Mouse (Mus musculus): ENCODE measurements around the gene Golt1a. TPM values are rescaled to one million over a fixed set of nuclear protein-coding genes. Genes with fewer than 3 reads are reported as not detected.

The Golt1a gene
- polyA plus RNA-seq, 1 experiment: 53.3 TPM

DNA sequence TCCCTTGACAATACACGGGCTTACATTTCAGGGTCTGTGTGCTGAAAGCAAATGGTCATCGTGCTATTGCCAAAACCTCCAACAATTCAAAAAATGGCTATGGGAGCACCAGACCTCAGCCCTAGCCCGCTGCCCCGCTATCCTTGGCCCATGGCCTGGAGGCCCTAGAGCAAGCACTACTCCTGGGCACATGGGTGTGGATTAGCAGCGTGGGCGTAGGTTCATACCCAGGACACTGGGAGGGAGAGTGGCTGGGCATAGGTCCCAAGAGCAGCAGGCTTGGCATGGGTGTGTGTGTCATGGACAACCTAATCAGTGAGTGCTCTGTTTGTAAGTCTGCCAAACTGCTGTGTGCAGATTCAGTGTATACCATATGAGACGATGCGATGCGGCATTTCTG, 13.2 kb upstream of the Golt1a start:
- WGBS: 48% methylated on average over 9 of the region's 9 CpGs
- DNase-seq (ENCODE audit: low read depth, low spot score): no peak

GRCm38 (mm10) chr1:133298816-133299215, 10.8 kb upstream of the Golt1a start:
- whole genome bisulfite sequencing: 82% methylated on average over 14 of the region's 14 CpGs
- no peak for DNase-seq (ENCODE audit: low read depth, low spot score)

DNA sequence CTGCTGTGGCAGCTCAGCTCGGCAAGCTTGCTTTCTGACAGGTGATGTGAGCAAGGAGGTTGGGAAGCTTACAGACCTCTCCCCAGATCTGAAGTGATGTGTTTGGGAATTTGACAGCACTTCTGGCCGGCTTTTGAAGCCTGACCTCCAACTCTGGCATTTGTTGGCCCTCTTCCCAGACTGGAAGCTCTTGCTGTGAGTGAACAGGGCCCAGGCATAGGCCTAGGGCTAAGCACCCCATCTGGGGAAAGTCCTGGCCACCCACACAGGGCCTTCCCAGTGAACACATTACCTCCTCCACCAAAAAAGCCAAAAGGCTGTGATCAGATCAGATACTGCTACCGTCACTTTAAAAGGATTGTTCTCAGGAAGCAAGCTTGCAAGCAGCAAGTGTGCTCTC, 7.1 kb upstream of the Golt1a start:
- 52% methylated on average over 3 of the region's 3 CpGs for WGBS
- DNase-seq (ENCODE audit: low read depth, low spot score): no peak

DNA sequence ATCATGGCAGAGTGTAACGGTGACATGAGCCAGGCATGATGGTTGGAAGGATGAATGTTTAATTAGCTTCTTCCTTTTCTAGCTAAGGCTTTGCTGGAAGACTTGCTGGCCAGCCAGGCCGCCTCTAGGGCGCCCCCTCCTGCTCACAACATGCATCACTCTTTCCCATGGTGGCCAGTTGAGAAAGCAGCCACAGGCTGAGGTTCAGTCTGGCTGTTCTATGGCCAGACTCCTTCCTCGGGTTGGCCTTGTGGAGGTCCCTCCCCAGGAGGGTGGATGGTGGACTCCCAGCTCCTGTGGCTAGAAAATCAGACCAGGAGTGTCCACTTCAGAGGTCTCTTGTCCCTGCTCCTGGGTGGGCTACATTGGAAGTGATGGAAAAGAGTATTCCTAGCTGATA, 2.8 kb upstream of the Golt1a start:
- no peak for DNase-seq (ENCODE audit: low read depth, low spot score)

DNA sequence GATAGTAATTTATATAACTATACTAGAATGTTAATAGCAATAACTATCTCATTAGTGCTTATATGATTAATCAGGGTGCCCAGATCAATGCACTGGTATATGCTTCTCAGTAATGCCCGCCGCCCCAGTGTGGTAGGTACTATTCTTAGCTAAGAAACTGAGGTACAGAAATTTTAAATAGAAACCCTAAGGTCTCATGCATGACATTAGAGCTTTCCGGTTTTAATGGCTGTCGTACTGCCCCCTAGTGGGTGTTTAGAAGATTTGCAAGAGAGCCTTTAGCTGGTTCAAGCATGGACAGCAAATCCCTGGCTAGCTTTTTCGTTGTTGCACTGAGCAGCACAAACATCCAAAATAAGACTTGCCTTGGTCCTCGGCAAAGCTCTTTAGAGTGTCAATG, 2.3 kb upstream of the Golt1a start:
- WGBS: 9% methylated on average over 6 of the region's 6 CpGs

More for the DNA sequence above, 2.8 kb upstream of the Golt1a start:
- 2% methylated on average over 4 of the region's 4 CpGs for WGBS

DNA sequence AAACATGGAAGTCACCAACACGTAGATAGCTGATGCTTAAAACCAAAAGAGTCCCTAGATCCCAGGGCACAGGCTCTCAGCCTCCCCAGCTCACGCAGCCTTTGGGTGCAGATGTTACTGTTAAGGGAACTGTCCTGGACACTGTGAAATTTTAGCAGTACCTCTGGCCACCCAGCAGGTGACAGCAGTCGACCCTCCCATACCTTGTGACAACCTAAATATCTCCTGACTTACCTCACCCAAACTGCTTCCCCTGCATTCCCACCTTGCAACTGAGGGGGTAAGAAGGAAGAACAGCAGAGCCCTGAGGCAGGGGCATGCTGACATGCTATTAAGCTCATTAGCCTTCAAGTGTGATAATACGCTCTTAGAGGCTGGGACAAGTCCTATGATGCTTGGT, 1.6 kb downstream of the Golt1a start:
- DNase-seq (ENCODE audit: low read depth, low spot score): no peak
- WGBS: 62% methylated on average over 4 of the region's 4 CpGs

More for the DNA sequence above, 2.3 kb upstream of the Golt1a start:
- DNase-seq (ENCODE audit: low read depth, low spot score): no peak

- WGBS: 75% methylated on average over 10 of the region's 10 CpGs
- DNase-seq (ENCODE audit: low read depth, low spot score): no peak
These were observed 2.3 kb downstream of the Golt1a start for GRCm38 (mm10) chr1:133311946-133312345.

DNA sequence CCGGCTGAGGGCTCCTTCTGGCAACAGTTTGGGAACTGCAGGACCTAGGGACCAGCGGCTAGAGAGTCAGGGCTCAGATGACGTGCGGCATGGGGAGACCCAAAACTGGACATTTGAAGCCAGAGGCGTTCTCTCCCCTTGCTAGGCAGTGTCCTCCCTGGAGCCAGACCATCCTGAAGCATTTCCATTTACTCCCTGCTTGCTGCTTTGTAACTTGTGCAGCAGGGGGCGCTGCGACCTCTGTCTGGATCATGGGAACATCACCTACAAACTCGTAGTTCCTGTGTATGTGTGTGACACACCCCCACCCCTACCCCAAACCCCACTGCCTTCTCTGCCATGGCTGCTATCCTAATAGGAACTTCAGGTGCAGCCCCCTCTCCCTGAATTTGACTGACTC, 4.8 kb downstream of the Golt1a start:
- DNase-seq (ENCODE audit: low read depth, low spot score): no peak
- 37% methylated on average over 8 of the region's 8 CpGs for WGBS

DNA sequence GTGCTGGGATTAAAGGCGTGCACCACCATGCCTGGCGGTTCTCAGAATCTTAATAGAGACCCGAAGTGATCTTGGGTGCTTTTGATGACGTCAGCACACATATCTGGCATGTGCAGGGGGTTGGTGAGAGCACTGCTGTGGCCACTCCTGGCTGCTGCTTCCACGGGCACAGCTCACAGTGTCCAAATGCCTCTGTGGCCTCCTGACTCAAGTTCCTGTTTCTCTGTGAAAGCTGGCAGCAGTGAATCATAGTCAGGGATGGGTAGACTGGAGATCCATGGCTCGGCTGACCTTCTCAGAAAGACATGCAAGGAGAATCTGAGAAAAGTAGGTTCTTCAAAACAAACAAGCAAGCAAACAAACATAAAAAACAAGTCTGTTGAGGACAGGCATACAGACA, 6.2 kb downstream of the Golt1a start:
- no peak for DNase-seq (ENCODE audit: low read depth, low spot score)
- WGBS: 75% methylated on average over 6 of the region's 6 CpGs

- 80% methylated on average over 4 of the region's 4 CpGs for WGBS
- DNase-seq (ENCODE audit: low read depth, low spot score): no peak
These were observed 7.0 kb downstream of the Golt1a start for GRCm38 (mm10) chr1:133316577-133316976.

DNA sequence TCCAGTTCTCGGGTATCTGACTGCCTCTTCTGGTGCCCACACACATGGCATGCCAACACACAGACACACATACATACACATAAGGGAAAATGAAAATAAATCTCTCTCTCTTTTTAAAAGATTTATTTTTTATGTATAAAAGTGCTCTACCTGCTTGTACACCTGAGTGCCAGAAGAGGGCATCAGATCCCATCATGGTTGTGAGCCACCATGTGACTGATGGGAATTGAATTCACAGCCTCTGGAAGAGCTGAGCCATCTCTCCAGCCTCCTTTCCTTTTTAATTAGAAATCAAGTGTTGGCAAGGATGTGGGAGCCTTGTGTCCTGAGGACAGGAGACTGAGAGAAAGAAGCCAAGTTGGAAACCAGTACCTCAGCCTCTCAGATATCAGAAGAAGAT, 7.5 kb downstream of the Golt1a start:
- WGBS: 83% methylated on average over 1 of the region's 1 CpGs
- no peak for DNase-seq (ENCODE audit: low read depth, low spot score)

DNA sequence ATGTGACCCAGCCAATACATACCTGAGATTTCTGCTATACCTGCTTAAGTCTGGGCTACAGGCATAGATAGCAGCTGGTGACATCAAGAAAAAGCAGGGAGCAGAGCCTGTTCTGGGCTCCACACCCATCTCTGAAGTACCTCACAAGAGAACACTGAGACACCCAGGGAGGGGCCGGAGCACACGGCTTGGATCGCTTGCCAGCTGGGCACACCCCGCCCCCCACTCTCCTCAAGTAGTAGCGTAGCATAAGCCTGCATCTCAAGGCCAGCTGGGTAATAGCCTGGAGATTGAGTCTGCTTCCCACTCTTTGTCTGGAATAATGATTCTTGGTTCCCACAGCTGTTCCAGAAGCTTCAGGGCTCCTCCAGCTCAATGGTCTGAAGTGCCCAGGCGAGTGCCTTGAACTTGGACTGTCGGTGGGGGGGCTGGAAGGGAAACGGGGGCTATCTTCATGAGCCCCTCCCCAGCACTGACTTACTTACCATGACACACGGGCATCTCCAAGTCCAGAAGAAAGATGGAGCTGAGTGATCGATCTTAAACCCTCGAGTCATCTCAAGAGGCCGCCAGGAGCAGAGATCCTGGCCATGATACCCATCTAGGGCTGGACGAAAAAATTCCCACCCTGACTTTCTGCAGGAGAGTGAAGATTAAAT, 11.8 kb downstream of the Golt1a start, which contains the start of gene Kiss1:
TSS of gene Kiss1 (plus strand) at position 609 of the 659 bp plus-strand sequence.
- no peak for DNase-seq (ENCODE audit: low read depth, low spot score)
- WGBS: 68% methylated on average over 13 of the region's 13 CpGs

- DNase-seq (ENCODE audit: low read depth, low spot score): no peak
- 37% methylated on average over 5 of the region's 5 CpGs for WGBS
These were observed 13.7 kb downstream of the Golt1a start for GRCm38 (mm10) chr1:133323333-133323732.

GRCm38 (mm10) chr1:133325951-133326350, 16.4 kb downstream of the Golt1a start:
- 80% methylated on average over 8 of the region's 8 CpGs for WGBS
- DNase-seq (ENCODE audit: low read depth, low spot score): no peak

DNA sequence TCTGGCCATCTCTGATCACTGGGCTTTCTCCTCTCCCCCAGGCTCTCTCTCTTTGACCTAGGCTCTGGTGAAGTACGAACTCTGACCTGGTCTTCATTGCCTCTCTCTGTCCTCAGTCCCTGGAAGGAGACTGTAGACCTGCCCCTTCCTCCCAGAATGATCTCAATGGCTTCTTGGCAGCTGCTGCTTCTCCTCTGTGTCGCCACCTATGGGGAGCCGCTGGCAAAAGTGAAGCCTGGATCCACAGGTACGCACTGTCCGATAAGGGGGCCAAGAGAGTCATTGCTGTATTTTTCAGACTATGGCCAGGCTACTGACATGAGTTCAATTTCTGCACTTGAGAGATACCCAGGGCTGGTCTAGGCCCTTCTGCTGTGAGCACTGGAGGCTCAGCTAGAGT, 17.5 kb downstream of the Golt1a start:
- DNase-seq (ENCODE audit: low read depth, low spot score): no peak
- WGBS: 73% methylated on average over 5 of the region's 5 CpGs

- no peak for DNase-seq (ENCODE audit: low read depth, low spot score)
- 70% methylated on average over 6 of the region's 6 CpGs for WGBS
These were observed 18.7 kb downstream of the Golt1a start for GRCm38 (mm10) chr1:133328299-133328795.

DNA sequence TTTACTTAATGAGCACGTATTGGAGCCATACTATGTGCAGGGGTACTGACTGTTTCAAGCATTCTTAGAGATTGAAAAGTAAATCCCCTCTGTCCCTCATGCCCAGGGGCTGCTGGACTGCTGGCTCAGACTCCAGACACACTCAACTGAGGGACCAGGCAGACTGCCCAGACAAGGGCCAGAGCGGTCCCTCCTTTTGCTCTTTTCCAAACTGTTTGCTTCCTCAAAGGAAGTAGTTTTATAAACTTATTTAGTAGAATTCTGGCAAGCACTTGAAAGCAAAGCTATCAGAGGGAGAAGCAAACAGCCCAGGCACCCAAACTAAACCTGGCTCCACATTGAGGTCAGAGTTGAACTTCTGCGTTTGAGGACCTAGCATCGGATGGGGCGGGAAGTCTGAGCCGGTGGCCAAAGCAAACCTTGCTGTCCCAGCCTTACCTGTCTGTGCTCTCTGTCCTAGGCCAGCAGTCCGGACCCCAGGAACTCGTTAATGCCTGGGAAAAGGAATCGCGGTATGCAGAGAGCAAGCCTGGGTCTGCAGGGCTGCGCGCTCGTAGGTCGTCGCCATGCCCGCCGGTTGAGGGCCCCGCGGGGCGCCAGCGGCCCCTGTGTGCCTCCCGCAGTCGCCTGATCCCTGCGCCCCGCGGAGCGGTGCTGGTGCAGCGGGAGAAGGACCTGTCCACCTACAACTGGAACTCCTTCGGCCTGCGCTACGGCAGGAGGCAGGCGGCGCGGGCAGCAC, 19.5 kb downstream of the Golt1a start:
- DNase-seq (ENCODE audit: low read depth, low spot score): no peak

DNA sequence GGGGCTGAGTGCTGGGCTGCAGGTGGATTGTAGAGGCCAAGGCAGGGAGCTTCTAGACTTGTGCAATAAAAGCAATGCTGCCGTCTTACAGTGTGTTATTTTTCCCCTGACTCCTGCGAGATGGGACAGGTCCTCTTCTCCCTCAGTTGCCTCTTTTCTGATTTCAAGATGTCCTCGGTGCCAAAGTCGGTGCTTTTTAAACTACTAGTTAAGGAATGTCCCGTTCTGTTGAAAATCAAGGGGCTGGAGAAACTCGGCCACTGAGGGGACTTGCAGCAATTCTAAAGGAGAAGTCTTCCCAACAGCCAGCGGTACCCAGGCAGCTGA, 20.0 kb downstream of the Golt1a start:
- no peak for DNase-seq (ENCODE audit: low read depth, low spot score)
- 36% methylated on average over 7 of the region's 7 CpGs for WGBS

More for the DNA sequence above, 19.5 kb downstream of the Golt1a start:
- 5% methylated on average over 34 of the region's 34 CpGs for whole genome bisulfite sequencing

DNA sequence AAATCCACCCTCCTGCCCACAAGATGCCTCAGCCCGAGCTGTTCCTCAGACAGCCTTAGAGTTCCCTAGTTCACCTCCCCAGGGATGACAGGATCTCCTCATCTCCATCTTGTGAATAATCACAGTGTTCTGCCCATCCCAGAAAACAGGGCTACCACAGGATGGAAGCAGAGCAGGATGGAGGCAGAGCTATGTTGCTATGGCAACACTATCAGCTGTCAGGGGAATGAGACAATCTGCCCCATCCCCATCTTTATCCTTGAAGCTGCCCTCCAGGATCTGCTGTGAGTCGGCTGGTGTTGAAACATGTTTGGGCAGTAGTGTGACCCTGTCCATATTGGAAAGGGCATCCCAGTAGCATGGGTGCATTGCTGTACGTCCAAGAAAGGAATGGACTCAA, 21.5 kb downstream of the Golt1a start:
- WGBS: 81% methylated on average over 3 of the region's 3 CpGs
- DNase-seq (ENCODE audit: low read depth, low spot score): no peak

DNA sequence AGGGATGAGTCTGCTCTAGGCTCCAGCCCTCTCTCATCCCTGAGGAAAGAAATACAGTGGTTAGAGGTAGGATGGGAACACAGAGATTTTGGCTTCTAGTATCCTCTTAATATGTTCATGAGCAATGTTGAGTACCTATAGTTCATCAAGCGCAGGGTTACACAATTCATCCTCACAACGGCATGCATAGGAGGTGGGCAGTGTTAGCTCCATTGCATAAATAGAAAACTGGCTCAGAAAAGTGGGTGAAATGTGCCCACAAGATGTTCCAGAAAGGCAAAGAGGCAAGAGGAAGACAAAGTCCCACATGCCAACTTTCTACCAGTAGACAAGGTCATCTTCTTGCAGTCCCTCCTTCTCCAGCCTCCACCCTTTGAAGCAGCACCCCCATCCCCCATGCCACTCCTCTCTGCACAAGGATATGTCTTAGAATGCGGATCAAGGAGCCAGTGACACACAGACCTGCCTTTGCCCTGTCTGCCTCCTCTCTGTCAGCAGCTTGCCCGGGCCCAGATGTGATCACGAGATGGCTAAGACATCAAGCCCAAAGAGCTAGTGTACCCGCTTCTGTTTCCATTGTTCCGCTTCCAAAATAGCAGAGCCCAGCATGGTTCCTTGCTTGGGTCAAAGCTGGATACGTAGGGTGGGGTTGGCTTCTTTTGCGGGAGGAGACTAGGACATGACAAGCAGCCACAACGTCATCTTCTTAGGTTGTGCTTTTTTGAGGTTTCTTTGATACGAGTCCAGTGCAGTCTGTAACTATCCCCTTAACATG, 23.2 kb downstream of the Golt1a start:
- no peak for DNase-seq (ENCODE audit: low read depth, low spot score)
- WGBS: 90% methylated on average over 11 of the region's 11 CpGs

Measured in large intestine, adult 2 months (tissue).